Comparison of ENCODE assay signal across 9 mouse cellular contexts in genomic region chr14:27182646-27183438, GRCm38 (mm10).
A peak's percentile ranks its signal among the peaks of the same experiment; 100 is the strongest.
DNase-seq lines count a peak whose midpoint lies in the region; ATAC-seq lines count a peak whose summit lies in the region.
"Had no signal": no experiment of that assay in that cellular context is flagged by ENCODE, and none has a peak within 500 bp of the region (broad histone marks: within the 10 kb centered on the region; RNA-seq: fewer than 3 reads in every experiment).

No protein-coding gene starts in this region.

- no peak overlapping the region for H3K9ac ChIP-seq in forebrain, embryonic 11.5 days (ENCODE audit: low read length)
- H3K9ac ChIP-seq in lung, embryonic 16.5 days (ENCODE audit: low read length): no peak overlapping the region
- no peak overlapping the region for H3K9ac ChIP-seq in embryonic facial prominence, embryonic 15.5 days
- H3K9ac ChIP-seq in stomach, embryonic 15.5 days: no peak overlapping the region
- H3K9ac ChIP-seq in hindbrain, embryonic 11.5 days (ENCODE audit: low read depth, low read length): no peak overlapping the region

- DNase-seq in forebrain, embryonic 10.5 days (ENCODE audit: extremely low spot score, low spot score): no peak
- no peak for DNase-seq in forebrain, embryonic 11.5 days (ENCODE audit: low spot score)
- DNase-seq in lung, postnatal 25 days (ENCODE audit: low spot score): no peak
- DNase-seq in hindbrain, embryonic 11.5 days (ENCODE audit: low spot score): no peak
- no peak for DNase-seq in urinary bladder, postnatal 25 days (ENCODE audit: low spot score)

- no peak overlapping the region for H3K4me3 ChIP-seq in forebrain, embryonic 10.5 days
- H3K4me3 ChIP-seq in forebrain, embryonic 11.5 days (ENCODE audit: low read depth, low read length): no peak overlapping the region
- no peak overlapping the region for H3K4me3 ChIP-seq in lung, embryonic 16.5 days (ENCODE audit: low read length)
- H3K4me3 ChIP-seq in embryonic facial prominence, embryonic 15.5 days (replicated peaks): no peak overlapping the region
- no peak overlapping the region for H3K4me3 ChIP-seq in stomach, embryonic 15.5 days (replicated peaks)
- H3K4me3 ChIP-seq in hindbrain, embryonic 11.5 days (ENCODE audit: low read depth, low read length): no peak overlapping the region

- 77% methylated on average over 11 of the region's 11 CpGs for WGBS in forebrain, embryonic 10.5 days
- WGBS in forebrain, embryonic 11.5 days: 79% methylated on average over 11 of the region's 11 CpGs
- 61% methylated on average over 11 of the region's 11 CpGs for WGBS in lung, embryonic 16.5 days
- 61% methylated on average over 11 of the region's 11 CpGs for WGBS in embryonic facial prominence, embryonic 15.5 days
- WGBS in stomach, embryonic 15.5 days: 52% methylated on average over 11 of the region's 11 CpGs
- 77% methylated on average over 11 of the region's 11 CpGs for WGBS in hindbrain, embryonic 11.5 days

- peak overlapping the region; percentile 1; the same call in 1 of the 2 replicates for H3K27ac ChIP-seq in forebrain, embryonic 10.5 days
- H3K27ac ChIP-seq in forebrain, embryonic 11.5 days (ENCODE audit: low read depth, low read length): no peak overlapping the region
- H3K27ac ChIP-seq in lung, embryonic 16.5 days (ENCODE audit: low read length): peak overlapping the region; percentile 59; the same call in 1 of the 2 replicates
- H3K27ac ChIP-seq in embryonic facial prominence, embryonic 15.5 days (replicated peaks): no peak overlapping the region
- H3K27ac ChIP-seq in stomach, embryonic 15.5 days: peak overlapping the region; percentile 21; the same call in 1 of the 2 replicates
- no peak overlapping the region for H3K27ac ChIP-seq in hindbrain, embryonic 11.5 days (ENCODE audit: low read depth, low read length)

- no peaks in the 10 kb centered on the region for H3K27me3 ChIP-seq in forebrain, embryonic 10.5 days (ENCODE audit: poor library complexity, severe bottlenecking)
- no peaks in the 10 kb centered on the region for H3K27me3 ChIP-seq in forebrain, embryonic 11.5 days (ENCODE audit: control insufficient read depth, insufficient read depth, low read length)
- H3K27me3 ChIP-seq in lung, embryonic 16.5 days (ENCODE audit: control insufficient read depth, insufficient read depth, low read depth, low read length): no peaks in the 10 kb centered on the region
- no peaks in the 10 kb centered on the region for H3K27me3 ChIP-seq in embryonic facial prominence, embryonic 15.5 days
- no peaks in the 10 kb centered on the region for H3K27me3 ChIP-seq in stomach, embryonic 15.5 days (replicated peaks)
- H3K27me3 ChIP-seq in hindbrain, embryonic 11.5 days (ENCODE audit: control insufficient read depth, insufficient read depth, low read length): no peaks in the 10 kb centered on the region

- no peaks in the 10 kb centered on the region for H3K36me3 ChIP-seq in forebrain, embryonic 10.5 days (replicated peaks)
- no peaks in the 10 kb centered on the region for H3K36me3 ChIP-seq in forebrain, embryonic 11.5 days (ENCODE audit: control insufficient read depth, insufficient read depth, low read length)
- no peaks in the 10 kb centered on the region for H3K36me3 ChIP-seq in lung, embryonic 16.5 days (ENCODE audit: control insufficient read depth, insufficient read depth, low read length)
- no peaks in the 10 kb centered on the region for H3K36me3 ChIP-seq in embryonic facial prominence, embryonic 15.5 days
- H3K36me3 ChIP-seq in stomach, embryonic 15.5 days: no peaks in the 10 kb centered on the region
- H3K36me3 ChIP-seq in hindbrain, embryonic 11.5 days (ENCODE audit: control insufficient read depth, insufficient read depth, low read length): no peaks in the 10 kb centered on the region

- H3K4me1 ChIP-seq in forebrain, embryonic 10.5 days: peaks cover 14% of the 10 kb centered on the region; the same call in 1 of the 2 replicates
- no peaks in the 10 kb centered on the region for H3K4me1 ChIP-seq in forebrain, embryonic 11.5 days (replicated peaks; ENCODE audit: control insufficient read depth, insufficient read depth, low read length)
- peaks cover 16% of the 10 kb centered on the region for H3K4me1 ChIP-seq in lung, embryonic 16.5 days (replicated peaks; ENCODE audit: control insufficient read depth, insufficient read depth, low read length)
- peaks cover 22% of the 10 kb centered on the region for H3K4me1 ChIP-seq in embryonic facial prominence, embryonic 15.5 days
- H3K4me1 ChIP-seq in stomach, embryonic 15.5 days: peaks cover 23% of the 10 kb centered on the region
- H3K4me1 ChIP-seq in hindbrain, embryonic 11.5 days (replicated peaks; ENCODE audit: control insufficient read depth, insufficient read depth, low read length): no peaks in the 10 kb centered on the region

- H3K4me2 ChIP-seq in forebrain, embryonic 11.5 days (ENCODE audit: low read depth, low read length, severe bottlenecking): no peak overlapping the region
- H3K4me2 ChIP-seq in lung, embryonic 16.5 days (ENCODE audit: low read depth, low read length): no peak overlapping the region
- no peak overlapping the region for H3K4me2 ChIP-seq in embryonic facial prominence, embryonic 15.5 days (replicated peaks)
- H3K4me2 ChIP-seq in stomach, embryonic 15.5 days: no peak overlapping the region
- H3K4me2 ChIP-seq in hindbrain, embryonic 11.5 days (replicated peaks; ENCODE audit: low read depth, low read length): no peak overlapping the region
- H3K4me2 ChIP-seq: heart, embryonic 11.5 days had no signal

- no peaks in the 10 kb centered on the region for H3K9me3 ChIP-seq in forebrain, embryonic 10.5 days
- no peaks in the 10 kb centered on the region for H3K9me3 ChIP-seq in forebrain, embryonic 11.5 days (ENCODE audit: control insufficient read depth, low read length)
- H3K9me3 ChIP-seq in lung, embryonic 16.5 days (ENCODE audit: control insufficient read depth, low read length): no peaks in the 10 kb centered on the region
- no peaks in the 10 kb centered on the region for H3K9me3 ChIP-seq in embryonic facial prominence, embryonic 15.5 days (replicated peaks)
- no peaks in the 10 kb centered on the region for H3K9me3 ChIP-seq in stomach, embryonic 15.5 days
- H3K9me3 ChIP-seq in hindbrain, embryonic 11.5 days (ENCODE audit: control insufficient read depth, low read length): no peaks in the 10 kb centered on the region

- ATAC-seq in forebrain, embryonic 11.5 days (replicated peaks; ENCODE audit: low FRiP score): no peak
- ATAC-seq in lung, embryonic 16.5 days (ENCODE audit: low read depth): no peak
- 0 out of 2 replicates have a peak, but pooled peaks have one; percentile 6 for ATAC-seq in embryonic facial prominence, embryonic 15.5 days (ENCODE audit: insufficient number of reproducible peaks, low FRiP score, low TSS enrichment, low read depth)
- peak; percentile 48; the same call in 1 of the 2 replicates for ATAC-seq in stomach, embryonic 15.5 days (ENCODE audit: insufficient read depth, low FRiP score, low read depth)
- no peak; the same call in 1 of the 2 replicates for ATAC-seq in hindbrain, embryonic 11.5 days (ENCODE audit: low FRiP score)

Comparison
In these comparisons a context has a peak if more than half of its experiments do, and no peak if none do; other contexts are left out.
1. H3K27ac ChIP-seq: peak in forebrain, embryonic 10.5 days (single experiment), lung, embryonic 16.5 days (single experiment) and stomach, embryonic 15.5 days (single experiment); none in forebrain, embryonic 11.5 days (single experiment), embryonic facial prominence, embryonic 15.5 days (single experiment) and hindbrain, embryonic 11.5 days (single experiment).
2. ATAC-seq: peak in embryonic facial prominence, embryonic 15.5 days (single experiment) and stomach, embryonic 15.5 days (single experiment); none in forebrain, embryonic 11.5 days (single experiment), lung, embryonic 16.5 days (single experiment) and hindbrain, embryonic 11.5 days (single experiment).